Mouse (Mus musculus) retina, postnatal 7 days (tissue): ENCODE results near the gene Gm2431.

ENCODE experiments used
- DNase-seq: peaks from one replicate; pipeline ENCODE4 v3.0.0-alpha.2; 2012; ENCODE audit warnings: low read depth, low spot score

Gene Gm2431

DNA sequence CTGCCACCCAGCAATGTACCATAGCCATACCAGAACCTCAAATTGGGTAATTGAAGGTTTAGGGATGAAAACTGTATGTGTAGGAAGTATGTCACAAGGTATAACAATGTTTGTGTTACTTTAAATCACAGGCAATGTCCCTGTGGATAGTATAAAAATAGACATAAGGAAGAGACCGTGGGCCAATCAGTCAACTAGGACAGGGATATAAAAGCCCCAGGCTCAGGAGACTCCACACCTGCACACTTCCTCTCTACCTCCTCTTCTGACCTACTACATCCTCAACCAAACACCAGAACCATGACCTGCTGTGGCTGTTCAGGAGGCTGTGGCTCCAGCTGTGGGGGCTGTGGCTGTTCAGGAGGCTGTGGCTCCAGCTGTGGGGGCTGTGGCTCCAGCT is 46.6 kb downstream of the Gm2431 start, which contains the start of gene Gm7579:
TSS of gene Gm7579 (plus strand) at position 301 of the 400 bp plus-strand sequence.
- no peak for DNase-seq
